Mouse (Mus musculus): ENCODE measurements around the gene Adamtsl1.

- TF ChIP-seq CTCF (IDR thresholded peaks at IDR 0.05; ENCODE audit: low read depth): no peak
- TF ChIP-seq EP300 (IDR thresholded peaks at IDR 0.05; ENCODE audit: low read depth): no peak
Measured at GRCm38 (mm10) chr4:85957879-85958278, 443.9 kb downstream of the Adamtsl1 start.
